Comparison of ENCODE assay signal across 8 mouse cellular contexts in the genomic region with DNA sequence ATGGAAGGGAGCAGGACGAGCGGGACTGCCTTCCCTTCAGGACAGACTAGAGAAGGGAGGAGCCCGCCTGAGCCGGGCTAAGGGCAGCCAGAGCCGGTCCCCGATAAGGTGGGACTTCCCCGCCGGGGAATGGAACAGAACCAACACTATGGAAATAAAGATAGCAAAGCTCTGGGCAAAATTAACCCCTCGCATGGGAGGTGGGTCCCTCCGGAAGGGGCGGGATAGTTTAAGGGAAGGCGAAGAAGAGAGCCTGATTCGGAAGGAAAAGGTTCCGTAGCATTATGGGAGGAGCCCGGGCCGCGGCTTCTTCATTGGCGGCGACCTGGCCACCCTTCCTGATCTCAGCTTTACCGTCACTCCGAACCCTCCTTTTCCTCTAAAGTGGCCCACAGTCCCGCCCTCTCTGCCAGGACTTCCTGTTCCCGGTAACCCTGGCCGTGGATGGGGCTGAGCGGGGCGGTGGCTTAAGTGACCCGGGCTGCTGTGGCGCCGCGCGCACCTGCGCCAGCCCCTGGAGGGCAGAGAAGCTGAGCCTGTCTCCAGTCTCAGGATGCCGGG. TPM values are rescaled to one million over a fixed set of nuclear protein-coding genes. Genes with fewer than 3 reads are reported as not detected.
DNase-seq lines count a peak whose midpoint lies in the region; ATAC-seq and TF ChIP-seq lines count a peak whose summit lies in the region.

A gene (plus strand): TSS at position 378 of the 561 bp plus-strand sequence.

- peak within 1 kb of the TSS; percentile 92 for H3K4me2 ChIP-seq in forebrain, embryonic 13.5 days
- H3K4me2 ChIP-seq in liver, postnatal 0 days (ENCODE audit: low read depth, low read length): peak within 1 kb of the TSS; percentile 92
- peak within 1 kb of the TSS; percentile 96 for H3K4me2 ChIP-seq in neural tube, embryonic 14.5 days (ENCODE audit: low read depth, low read length)

- DNase-seq in ES-CJ7 (ENCODE audit: low read depth, low spot score): peak; percentile 96
- peak; percentile 96 for DNase-seq in heart, postnatal 10 days
- no peak for DNase-seq in large intestine, adult 2 months (ENCODE audit: low read depth, low spot score)
- peak; percentile 96 for DNase-seq in liver, postnatal 0 days
- peak; percentile 87 to 91 for DNase-seq in thymus, adult 18-20 months

- TF ChIP-seq EP300 in liver, postnatal 0 days (IDR thresholded peaks at IDR 0.05; ENCODE audit: low read depth): peak; percentile 71; the same call in 1 of the 2 replicates

- intact Hi-C loops in heart, postnatal 10 days (cut with DNase I): no loop called here

- H3K27me3 ChIP-seq in forebrain, embryonic 13.5 days: no peaks in the 10 kb centered on the region
- H3K27me3 ChIP-seq in liver, postnatal 0 days (ENCODE audit: insufficient read depth, low read length): no peaks in the 10 kb centered on the region
- H3K27me3 ChIP-seq in neural tube, embryonic 14.5 days (ENCODE audit: control insufficient read depth, insufficient read depth, low read length): no peaks in the 10 kb centered on the region

- peak within 1 kb of the TSS; percentile 89 for H3K9ac ChIP-seq in forebrain, embryonic 13.5 days
- H3K9ac ChIP-seq in liver, postnatal 0 days (replicated peaks): peak within 1 kb of the TSS; percentile 94
- peak within 1 kb of the TSS; percentile 83 for H3K9ac ChIP-seq in neural tube, embryonic 14.5 days (replicated peaks; ENCODE audit: low read depth, low read length)

- under 1% methylated on average over 33 of the region's 33 CpGs for WGBS in forebrain, embryonic 13.5 days
- whole genome bisulfite sequencing in large intestine, adult 2 months: 1% methylated on average over 33 of the region's 33 CpGs
- 0% methylated on average over 33 of the region's 33 CpGs for WGBS in liver, postnatal 0 days (ENCODE audit: insufficient replicate concordance)
- 0% methylated on average over 32 of the region's 33 CpGs for WGBS in neural tube, embryonic 14.5 days

- TF ChIP-seq CTCF in liver, postnatal 0 days (IDR thresholded peaks at IDR 0.05; ENCODE audit: low read depth): no peak

- ATAC-seq in cerebellum, adult (ENCODE audit: insufficient number of reproducible peaks, low FRiP score, low TSS enrichment): peak; percentile 91
- peak; percentile 90 for ATAC-seq in forebrain, embryonic 13.5 days
- ATAC-seq in liver, postnatal 0 days: peak; percentile 89
- ATAC-seq in neural tube, embryonic 14.5 days (ENCODE audit: low read depth): peak; percentile 92

- H3K27ac ChIP-seq in forebrain, embryonic 13.5 days: peak within 1 kb of the TSS; percentile 94
- peak within 1 kb of the TSS; percentile 97 for H3K27ac ChIP-seq in liver, postnatal 0 days (ENCODE audit: low read depth)
- peak within 1 kb of the TSS; percentile 93 for H3K27ac ChIP-seq in neural tube, embryonic 14.5 days (ENCODE audit: low read depth, low read length)

- peaks cover 32% of the 10 kb centered on the region for H3K4me1 ChIP-seq in forebrain, embryonic 13.5 days
- peaks cover 23% of the 10 kb centered on the region for H3K4me1 ChIP-seq in liver, postnatal 0 days (ENCODE audit: insufficient read depth)
- peaks cover 22% of the 10 kb centered on the region for H3K4me1 ChIP-seq in neural tube, embryonic 14.5 days (ENCODE audit: control insufficient read depth, insufficient read depth, low read length)

- H3K4me3 ChIP-seq in forebrain, embryonic 13.5 days: peak within 1 kb of the TSS; percentile 92
- H3K4me3 ChIP-seq in liver, postnatal 0 days (ENCODE audit: low read depth, low read length): peak within 1 kb of the TSS; percentile 97
- H3K4me3 ChIP-seq in neural tube, embryonic 14.5 days (ENCODE audit: low read depth, low read length): peak within 1 kb of the TSS; percentile 91

- peaks cover 38% of the 10 kb centered on the region for H3K36me3 ChIP-seq in forebrain, embryonic 13.5 days (ENCODE audit: poor library complexity, severe bottlenecking)
- H3K36me3 ChIP-seq in liver, postnatal 0 days (replicated peaks; ENCODE audit: insufficient read depth, low read length): peaks cover 34% of the 10 kb centered on the region
- peaks cover 25% of the 10 kb centered on the region for H3K36me3 ChIP-seq in neural tube, embryonic 14.5 days (ENCODE audit: control insufficient read depth, insufficient read depth, low read length)

- H3K9me3 ChIP-seq in forebrain, embryonic 13.5 days (replicated peaks): no peaks in the 10 kb centered on the region
- H3K9me3 ChIP-seq in liver, postnatal 0 days (ENCODE audit: low read length): no peaks in the 10 kb centered on the region
- no peaks in the 10 kb centered on the region for H3K9me3 ChIP-seq in neural tube, embryonic 14.5 days (ENCODE audit: control insufficient read depth, low read length)

RNA-seq across cellular contexts. Expression of the gene that starts here (rescaled TPM):
- 13.3 and 22.0 TPM in 2 replicates for polyA plus RNA-seq in forebrain, embryonic 13.5 days (2015; fragmentation: Nextera tagmentation; extraction: Ambion mirVana)
- total RNA-seq in heart, postnatal 10 days (2021): 10 to 100 TPM; 21.7 to 28.3 TPM
- 32.1 and 48.2 TPM in 2 replicates for polyA plus RNA-seq in large intestine, adult 2 months (2012; rRNA removed)
- 8.5 and 9.6 TPM in 2 replicates for polyA plus RNA-seq in liver, postnatal 0 days (2015; fragmentation: Nextera tagmentation; extraction: Ambion mirVana)
- polyA plus RNA-seq in neural tube, embryonic 14.5 days (2014; fragmentation: Nextera tagmentation; extraction: Ambion mirVana): 12.3 and 18.8 TPM in 2 replicates
